Mouse (Mus musculus): ENCODE measurements at regions not wholly inside any gene's neighbourhood (a gene's known extent, or its start where the extent isn't known, plus 50 kb on each side); places are given as distances from the start of the nearest gene placed in this dataset.
"Not testable (repeated sequence)": the region's sequence is repeated elsewhere in the genome, so short reads cannot be mapped to it uniquely, and the experiment has no call there.

DNA sequence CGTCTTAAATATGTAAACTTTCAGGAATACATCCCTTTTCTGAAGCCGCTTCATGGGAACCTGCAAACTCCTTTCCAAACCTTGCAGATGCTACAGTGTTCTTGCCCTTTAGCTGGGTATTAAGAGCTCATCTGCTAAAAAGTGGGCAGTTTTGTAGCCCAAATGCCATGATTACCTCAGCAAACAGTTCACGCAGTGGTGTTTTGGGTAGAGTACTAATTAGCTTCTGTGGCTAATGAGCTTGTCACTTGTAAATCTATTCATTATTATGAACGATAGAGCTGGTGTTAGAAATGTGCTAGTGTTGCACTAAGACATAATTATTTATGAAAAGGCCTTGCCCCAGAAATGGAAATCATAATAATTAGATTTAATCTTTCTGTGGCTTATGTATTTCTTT lies 506.1 kb upstream of the Ccng1 start:
- DNase-seq (ENCODE audit: low read depth, low spot score), result no peak
- ChIA-PET POLR2A (interaction anchor here (0.6 kb wide), 1 partner anchor 24 kb away, joined by 3 read pairs; no protein-coding TSS in a partner anchor), CTCF (no interaction called here)
- TF ChIP-seq CTCF (IDR thresholded peaks at IDR 0.05), result no peak
- in situ Hi-C loops (cut with MboI; ENCODE audit: low pct_unique_long_range_greater_than_20kb), result no loop called here
- no peaks in the 10 kb centered on the region for H3K27me3 ChIP-seq
- ATAC-seq, result no peak

DNA sequence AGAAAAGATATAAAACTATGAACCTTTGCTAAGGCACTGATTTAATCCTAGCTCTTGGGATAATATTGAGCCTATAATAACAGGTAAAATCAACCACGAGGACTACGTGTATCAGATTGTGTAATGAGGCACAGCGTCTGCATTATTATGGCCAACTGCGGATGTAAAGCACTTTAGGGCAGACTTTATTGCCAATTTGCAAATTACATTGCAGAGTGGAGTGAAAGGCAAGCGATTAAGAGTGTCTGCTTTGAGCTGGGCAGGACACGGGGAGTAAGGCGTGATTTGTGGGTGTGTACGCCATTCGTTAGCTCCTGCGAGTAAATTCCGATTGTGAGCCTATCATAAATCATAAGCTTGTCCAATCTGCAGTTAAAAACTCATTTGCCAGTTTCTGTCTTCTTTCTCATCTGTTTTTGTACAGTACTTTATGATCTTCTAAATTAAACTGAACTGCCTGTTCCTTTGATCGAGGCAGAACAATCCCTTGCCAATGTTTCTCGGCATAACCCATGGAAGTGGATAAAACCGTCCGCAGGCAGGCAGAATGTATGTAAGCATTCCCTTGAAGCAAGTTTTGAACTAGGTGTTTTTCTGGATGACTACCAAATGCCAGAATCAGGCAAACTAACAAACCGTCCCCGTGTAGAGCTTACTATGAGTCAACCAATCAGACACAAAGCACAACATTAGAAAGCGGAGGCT lies 505.0 kb upstream of the Ccng1 start:
- no peak for ATAC-seq
- ChIA-PET CTCF (no interaction called here), POLR2A (no interaction called here)
- no peak for TF ChIP-seq CTCF (IDR thresholded peaks at IDR 0.05)
- in situ Hi-C loops (cut with MboI; ENCODE audit: low pct_unique_long_range_greater_than_20kb), result no loop called here
- no peak for DNase-seq (ENCODE audit: low read depth, low spot score)
- H3K27me3 ChIP-seq, result no peaks in the 10 kb centered on the region

DNA sequence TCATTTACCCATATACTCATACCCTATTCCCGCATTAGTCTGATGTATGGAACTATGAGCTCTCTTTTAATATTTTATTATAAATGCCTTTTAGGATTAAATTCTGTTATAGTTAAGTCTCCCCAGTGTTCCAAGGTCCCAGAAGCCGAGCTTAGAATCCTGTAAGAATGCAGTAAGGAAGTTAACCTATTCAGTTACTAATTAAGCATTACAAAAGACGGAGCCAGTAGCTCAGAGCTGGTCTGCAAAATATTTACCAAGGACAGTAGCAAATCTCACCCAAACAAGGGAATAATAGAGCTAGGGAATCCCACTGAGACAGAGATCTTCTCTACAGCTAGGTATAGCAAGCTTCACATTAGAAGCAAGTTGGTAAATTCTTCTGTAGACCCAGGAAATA lies 459.4 kb upstream of the Ccng1 start:
- DNase-seq (ENCODE audit: low read depth, low spot score); CTCF ChIA-PET; POLR2A ChIA-PET; in situ Hi-C loops (cut with MboI; ENCODE audit: low pct_unique_long_range_greater_than_20kb); H3K27me3 ChIP-seq; ATAC-seq: not testable (repeated sequence)

DNA sequence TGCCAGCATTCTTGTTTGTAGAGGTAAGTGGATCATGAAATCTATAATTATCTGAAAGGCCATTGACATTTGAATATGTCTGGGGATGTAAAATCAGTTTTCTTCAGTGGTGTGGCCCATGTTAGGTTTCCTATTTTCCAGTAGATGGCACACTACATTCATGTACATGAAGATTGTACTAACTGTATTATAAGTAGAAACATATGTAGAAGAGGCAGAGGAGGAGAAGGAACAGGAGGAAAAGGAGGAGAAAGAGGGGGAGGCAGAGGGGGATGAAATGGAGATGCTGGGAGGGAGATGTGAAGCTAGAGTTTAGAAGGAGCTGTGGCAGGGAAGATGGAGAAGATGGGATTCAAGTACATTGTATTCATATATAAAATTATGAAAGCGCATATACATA lies 447.1 kb upstream of the Ccng1 start:
- POLR2A ChIA-PET, result no interaction called here
- no peak for TF ChIP-seq CTCF (IDR thresholded peaks at IDR 0.05)
- no peak for ATAC-seq
- no peaks in the 10 kb centered on the region for H3K27me3 ChIP-seq
- in situ Hi-C loops (cut with MboI; ENCODE audit: low pct_unique_long_range_greater_than_20kb), result no loop called here
- CTCF ChIA-PET, result no interaction called here
- DNase-seq (ENCODE audit: low read depth, low spot score), result no peak

DNA sequence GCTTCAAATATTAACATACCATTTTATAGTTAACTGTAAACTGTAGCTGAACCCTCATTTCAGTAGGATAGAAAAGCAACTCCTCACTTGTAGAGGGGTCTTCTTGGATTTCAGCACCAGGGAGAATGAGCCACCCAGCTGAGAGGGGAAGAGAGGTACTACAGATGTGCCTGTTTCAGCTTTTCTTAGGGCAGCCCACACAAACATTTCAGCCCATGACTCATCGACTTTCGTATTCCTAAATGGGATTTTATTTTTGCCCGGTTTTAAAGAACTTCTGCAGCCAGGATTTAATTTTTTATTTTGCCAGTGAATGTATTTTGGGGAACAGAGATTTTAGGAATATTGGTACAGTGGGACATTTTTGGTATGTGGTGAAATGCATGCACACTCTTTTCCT lies 438.9 kb upstream of the Ccng1 start:
- DNase-seq (ENCODE audit: low read depth, low spot score) (no peak), ATAC-seq (no peak)
- ChIA-PET POLR2A (no interaction called here), CTCF (no interaction called here)
- H3K27me3 ChIP-seq, result no peaks in the 10 kb centered on the region
- TF ChIP-seq CTCF (IDR thresholded peaks at IDR 0.05), result no peak
- in situ Hi-C loops (cut with MboI; ENCODE audit: low pct_unique_long_range_greater_than_20kb), result no loop called here

DNA sequence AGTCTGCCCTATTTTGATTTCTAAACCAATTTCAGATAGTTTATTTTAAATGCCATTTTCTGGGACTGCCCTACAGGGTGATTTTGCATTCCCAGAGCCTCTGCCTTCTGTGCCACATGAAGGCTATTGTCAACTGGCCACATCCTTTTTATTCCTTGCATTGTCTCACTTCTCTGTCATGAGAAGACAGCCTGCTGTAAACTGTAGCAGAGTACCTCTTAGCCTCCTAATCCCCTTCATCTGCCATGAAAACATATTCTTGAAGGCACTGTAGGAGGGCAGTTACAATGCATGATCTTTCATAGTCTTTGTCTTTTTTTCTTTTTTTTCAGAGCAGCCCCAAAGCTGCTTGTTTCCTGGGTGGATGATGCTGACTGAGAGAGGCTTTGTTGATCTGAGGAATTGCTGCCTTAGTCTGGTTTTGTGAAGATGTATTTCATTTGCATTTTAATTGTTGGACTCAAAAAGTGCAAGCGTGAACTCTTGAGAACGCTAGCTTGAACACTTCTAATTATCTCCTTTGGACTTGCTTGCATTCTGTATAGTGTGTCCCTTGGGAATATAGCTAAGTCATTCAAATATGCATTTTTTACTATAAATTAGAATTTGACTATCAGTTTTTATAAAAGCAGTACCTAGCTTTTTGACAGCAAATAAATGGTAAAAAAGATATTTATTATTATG lies 405.5 kb upstream of the Ccng1 start:
- TF ChIP-seq CTCF (IDR thresholded peaks at IDR 0.05), result no peak
- ChIA-PET POLR2A (no interaction called here), CTCF (no interaction called here)
- no peaks in the 10 kb centered on the region for H3K27me3 ChIP-seq
- DNase-seq (ENCODE audit: low read depth, low spot score) (no peak), ATAC-seq (no peak)
- in situ Hi-C loops (cut with MboI; ENCODE audit: low pct_unique_long_range_greater_than_20kb), result no loop called here

DNA sequence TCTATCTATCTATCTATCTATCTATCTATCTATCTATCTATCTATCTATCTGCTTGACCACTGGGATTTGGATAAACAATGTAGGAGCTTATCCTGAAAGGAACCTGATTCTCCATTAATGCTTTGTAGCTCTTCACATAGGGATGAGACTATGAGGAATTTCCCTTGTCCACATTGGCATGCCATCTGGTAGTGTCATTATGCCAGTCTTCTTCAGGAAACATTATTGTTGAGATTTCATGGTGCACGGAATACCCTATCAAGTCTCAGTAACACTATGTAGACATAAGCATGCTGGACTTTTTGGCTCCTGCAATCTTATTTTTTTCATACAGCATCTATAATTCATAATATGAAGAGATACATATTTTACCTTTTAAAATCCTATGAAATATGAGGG lies 404.8 kb upstream of the Ccng1 start:
- CTCF ChIA-PET, result interaction anchor here (0.8 kb wide), 1 partner anchor 22 kb away, joined by 3 read pairs; no protein-coding TSS in a partner anchor
- POLR2A ChIA-PET, result no interaction called here
- no peaks in the 10 kb centered on the region for H3K27me3 ChIP-seq
- in situ Hi-C loops (cut with MboI; ENCODE audit: low pct_unique_long_range_greater_than_20kb), result no loop called here
- no peak for ATAC-seq
- DNase-seq (ENCODE audit: low read depth, low spot score), result no peak
- TF ChIP-seq CTCF (IDR thresholded peaks at IDR 0.05), result no peak

DNA sequence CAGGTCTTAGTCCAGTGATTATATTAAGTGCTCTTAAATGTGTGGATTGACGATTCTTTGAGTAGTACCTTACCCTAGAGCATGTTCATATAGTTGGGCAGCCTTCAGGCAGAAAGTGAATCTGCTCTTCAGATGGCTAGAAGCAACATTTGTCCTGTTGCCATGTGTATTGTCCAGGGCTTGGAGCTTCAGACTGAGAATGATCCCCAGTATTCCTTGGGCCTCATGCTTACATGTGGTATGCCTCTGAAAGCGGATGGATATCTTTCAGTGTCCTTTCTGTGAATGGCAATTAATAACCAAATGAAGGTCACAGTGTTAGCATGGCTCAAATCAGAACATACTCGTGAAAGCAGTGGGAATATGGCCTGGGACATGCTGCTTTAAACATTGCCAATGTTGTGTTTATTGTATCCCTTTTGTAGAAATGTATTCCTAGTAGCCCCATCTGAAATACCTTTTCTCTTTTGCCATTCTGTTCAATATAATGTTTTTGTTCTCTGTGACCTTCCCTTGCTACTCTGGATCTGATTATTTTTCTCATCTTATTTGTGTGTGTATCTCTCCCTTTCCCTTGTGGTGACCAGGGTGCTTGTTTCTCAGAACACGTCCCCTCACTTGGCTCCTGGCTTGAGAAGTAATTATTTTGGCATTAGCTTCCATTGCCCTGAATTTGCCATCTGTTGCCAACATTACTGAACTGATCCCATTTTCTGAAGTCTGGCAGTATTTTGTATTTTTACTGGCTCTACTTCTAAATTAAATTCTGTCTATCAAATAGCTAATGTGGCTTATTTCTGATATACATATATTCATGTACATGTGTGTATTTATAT lies 403.9 kb upstream of the Ccng1 start:
- no peak for TF ChIP-seq CTCF (IDR thresholded peaks at IDR 0.05)
- in situ Hi-C loops (cut with MboI; ENCODE audit: low pct_unique_long_range_greater_than_20kb), result no loop called here
- ATAC-seq (no peak), DNase-seq (ENCODE audit: low read depth, low spot score) (no peak)
- ChIA-PET POLR2A (no interaction called here), CTCF (interaction anchor here (0.8 kb wide), 1 partner anchor 23 kb away, joined by 3 read pairs; no protein-coding TSS in a partner anchor)
- no peaks in the 10 kb centered on the region for H3K27me3 ChIP-seq

DNA sequence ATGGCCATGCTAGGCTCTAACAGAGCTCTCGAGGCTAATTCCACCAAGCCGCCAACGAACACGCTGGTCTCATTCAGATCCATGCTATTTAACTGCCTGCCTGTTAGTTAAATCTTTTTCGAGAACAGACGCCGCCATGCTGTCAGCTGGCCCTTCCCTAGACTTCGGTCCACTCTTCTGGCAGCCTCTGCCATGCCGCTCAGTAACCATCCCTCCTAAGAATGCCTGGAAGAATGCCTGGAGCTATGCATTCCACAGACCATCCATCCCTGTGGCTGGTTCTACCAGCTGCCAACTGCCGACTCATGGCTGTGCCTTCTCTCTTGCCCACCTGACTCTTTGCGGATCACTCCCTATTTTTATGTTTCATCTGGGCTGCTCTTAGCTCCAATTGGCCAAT lies 402.2 kb upstream of the Ccng1 start:
- DNase-seq (ENCODE audit: low read depth, low spot score) (no peak), ATAC-seq (no peak)
- CTCF ChIA-PET, result interaction anchor here (1.1 kb wide), 1 partner anchor 9 kb away, joined by 3 read pairs; no protein-coding TSS in a partner anchor
- POLR2A ChIA-PET, result no interaction called here
- in situ Hi-C loops (cut with MboI; ENCODE audit: low pct_unique_long_range_greater_than_20kb), result no loop called here
- peaks cover 4% of the 10 kb centered on the region for H3K27me3 ChIP-seq
- TF ChIP-seq CTCF (IDR thresholded peaks at IDR 0.05), result no peak

All from Patski (cell line).